Mouse (Mus musculus) embryo, embryonic 10 days (tissue): ENCODE measurements around the gene Htr1d.
A peak's percentile ranks its signal among the peaks of the same experiment; 100 is the strongest.

Experiments used
- DNase-seq: peaks from one replicate; pipeline ENCODE4 v3.0.0-alpha.2; 2015; ENCODE audit warnings: low spot score

Htr1d gene

DNA sequence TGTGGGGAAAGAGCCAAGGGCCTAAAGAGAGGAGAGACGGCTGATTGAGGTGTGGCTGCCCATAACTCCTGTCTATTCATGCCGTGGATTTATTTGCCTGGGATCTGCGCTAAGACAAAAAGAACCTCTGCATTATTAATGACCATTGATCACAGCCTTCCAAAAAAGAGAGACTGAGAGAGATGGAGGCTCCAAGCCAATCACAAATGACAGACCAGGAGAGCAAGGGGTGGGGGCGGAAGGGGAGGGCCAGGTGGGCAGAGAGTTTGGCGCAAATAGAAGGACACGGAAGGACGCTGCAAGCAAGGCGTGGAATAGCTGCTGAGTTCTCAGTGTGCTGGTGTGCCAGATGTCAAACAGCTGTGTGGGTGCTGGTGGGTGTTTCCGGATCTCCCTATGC, at the start of gene Htr1d:
Htr1d (plus strand) TSS at position 301 of the 400 bp plus-strand sequence.
- no peak for DNase-seq

DNA sequence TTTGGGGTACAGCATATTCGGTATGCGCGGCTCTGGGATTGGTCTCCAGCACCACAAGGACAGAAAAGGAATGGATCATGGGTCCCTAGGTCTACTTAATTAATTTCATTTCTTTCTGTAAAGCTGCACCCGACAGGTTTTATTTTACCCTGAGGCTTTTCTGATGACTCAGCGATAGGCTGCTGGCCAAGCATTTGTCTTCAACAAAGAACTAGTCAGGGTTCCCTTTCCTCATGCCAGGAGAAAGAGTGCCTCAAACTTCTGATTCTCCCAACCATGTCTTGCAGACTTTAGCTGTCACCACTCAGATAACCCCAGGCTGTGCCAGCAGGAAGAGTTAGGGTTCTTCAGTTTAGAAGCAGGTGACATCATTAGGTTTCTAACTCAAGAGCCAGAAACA, 46.3 kb upstream of the Htr1d start:
- DNase-seq = no peak

- no peak for DNase-seq
Measured at GRCm38 (mm10) chr4:136383052-136383451, 40.3 kb upstream of the Htr1d start.

DNA sequence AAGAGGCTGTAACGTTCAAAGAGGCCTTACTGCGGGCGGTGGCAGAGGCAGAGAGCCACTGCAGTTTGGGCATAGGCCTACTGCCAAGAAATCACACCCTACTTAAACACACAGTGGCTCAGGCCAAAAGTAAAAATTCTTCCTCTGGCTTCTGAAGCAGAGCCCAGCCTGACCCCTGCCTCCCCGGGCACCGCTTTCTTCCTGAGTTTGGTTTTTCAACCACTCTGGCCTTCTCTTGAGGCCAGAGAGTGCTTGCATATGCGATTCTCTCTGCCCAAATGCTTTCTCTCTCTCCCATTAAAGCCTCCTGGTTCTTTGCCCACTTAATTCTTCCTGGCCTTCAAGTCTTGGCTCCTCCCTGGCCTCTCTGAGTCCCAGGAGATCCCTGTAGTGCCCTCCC, 39.5 kb upstream of the Htr1d start:
- DNase-seq = no peak

DNA sequence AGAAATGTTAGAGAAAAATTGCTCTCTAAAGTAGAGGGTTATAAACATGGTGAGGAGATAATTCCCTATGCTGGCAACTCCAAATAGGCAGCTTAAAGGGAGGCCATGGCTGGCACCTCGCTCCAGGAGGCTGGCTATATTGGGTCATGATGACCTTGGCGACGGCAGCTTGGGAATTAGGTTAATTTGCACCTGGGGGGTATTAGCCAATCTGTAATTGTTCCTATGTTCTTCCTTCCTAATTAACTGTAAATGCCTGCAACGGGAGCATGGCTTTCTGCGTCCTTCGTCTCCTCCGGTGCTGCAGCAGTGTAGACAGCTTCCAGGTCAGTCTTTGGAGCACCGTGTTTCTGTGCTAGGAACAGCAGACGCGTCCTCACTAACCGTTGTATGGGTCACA, 36.1 kb upstream of the Htr1d start:
- no peak for DNase-seq

DNA sequence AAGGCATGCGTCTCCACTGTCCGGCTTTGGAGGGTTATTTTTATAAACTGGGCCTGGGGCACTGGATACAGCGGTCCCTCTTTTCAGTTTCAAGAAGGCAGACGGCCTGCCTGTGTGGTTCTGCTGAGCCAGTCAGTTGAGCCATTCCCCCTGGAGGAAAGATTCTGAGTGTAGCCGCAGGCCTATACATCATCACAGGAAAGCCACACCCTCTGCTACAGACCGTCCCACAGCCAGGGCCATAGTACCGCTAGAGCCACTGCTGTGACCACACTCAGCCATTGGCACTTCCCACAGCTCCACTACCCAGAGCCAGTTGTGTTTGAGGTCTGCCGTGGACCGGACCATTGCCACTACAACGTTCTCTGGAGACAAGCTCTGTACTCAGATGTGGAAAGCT, 21.5 kb upstream of the Htr1d start:
- DNase-seq = no peak

GRCm38 (mm10) chr4:136407831-136408230, 15.5 kb upstream of the Htr1d start:
- DNase-seq = no peak

DNA sequence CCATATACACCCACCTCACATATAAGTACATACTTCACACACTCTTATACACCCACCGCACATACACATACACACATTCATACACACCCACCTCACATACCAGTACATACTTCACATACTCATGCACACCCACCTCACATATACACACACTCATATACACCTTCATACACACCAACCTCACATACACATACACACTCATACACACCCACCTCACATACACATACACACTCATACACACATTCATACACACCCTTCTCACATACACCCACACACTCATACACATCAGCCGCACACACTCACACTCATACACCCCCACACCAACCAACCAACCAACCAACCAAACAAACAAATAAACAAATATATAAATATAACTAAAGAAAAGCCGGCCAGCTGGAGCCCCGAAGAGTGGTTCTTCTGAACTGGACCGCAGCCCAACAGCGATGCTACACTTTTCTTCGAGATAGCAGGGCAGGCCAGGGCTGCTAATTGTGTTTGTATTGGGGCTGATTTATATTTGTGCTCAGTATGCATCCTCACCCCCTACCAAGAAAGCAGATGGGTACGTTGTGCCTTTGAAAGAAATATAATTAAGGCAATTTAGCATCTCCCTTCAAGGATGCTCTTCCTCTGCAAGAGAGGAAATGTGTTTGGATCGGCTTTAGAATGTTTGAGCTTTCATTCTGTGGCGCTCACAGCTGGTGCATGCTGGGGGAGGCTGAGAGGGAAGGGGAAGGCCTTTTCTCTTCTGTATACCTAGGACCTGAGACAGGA, 11.1 kb upstream of the Htr1d start:
- DNase-seq = no peak

GRCm38 (mm10) chr4:136415477-136415876, 7.8 kb upstream of the Htr1d start:
- no peak for DNase-seq

- DNase-seq = peak; percentile 27
Measured at GRCm38 (mm10) chr4:136418962-136419361, 4.4 kb upstream of the Htr1d start.

DNA sequence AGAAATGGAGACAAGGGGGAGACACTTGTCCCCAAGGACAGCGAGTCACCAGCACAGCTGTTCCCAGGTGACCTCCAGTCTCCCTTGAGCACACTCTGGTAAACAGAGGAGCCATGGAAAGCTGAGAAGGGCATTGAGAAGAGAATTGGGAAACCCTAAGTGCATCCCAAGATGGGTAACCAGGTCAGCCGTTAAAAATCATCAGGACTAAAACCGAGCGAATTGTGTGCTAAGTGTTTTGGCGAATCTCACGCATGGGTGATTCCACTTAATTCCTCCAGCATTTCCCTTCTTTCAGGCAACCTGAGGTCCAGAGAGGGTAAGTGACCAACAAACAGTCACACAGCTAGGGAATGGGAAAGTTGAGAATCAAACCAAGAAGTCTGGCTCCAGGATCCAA, 3.9 kb upstream of the Htr1d start:
- DNase-seq = no peak

GRCm38 (mm10) chr4:136424120-136424999, 1.0 kb downstream of the Htr1d start:
- no peak for DNase-seq

- peak; percentile 56 for DNase-seq
Measured at GRCm38 (mm10) chr4:136425000-136425288, 1.6 kb downstream of the Htr1d start.

DNA sequence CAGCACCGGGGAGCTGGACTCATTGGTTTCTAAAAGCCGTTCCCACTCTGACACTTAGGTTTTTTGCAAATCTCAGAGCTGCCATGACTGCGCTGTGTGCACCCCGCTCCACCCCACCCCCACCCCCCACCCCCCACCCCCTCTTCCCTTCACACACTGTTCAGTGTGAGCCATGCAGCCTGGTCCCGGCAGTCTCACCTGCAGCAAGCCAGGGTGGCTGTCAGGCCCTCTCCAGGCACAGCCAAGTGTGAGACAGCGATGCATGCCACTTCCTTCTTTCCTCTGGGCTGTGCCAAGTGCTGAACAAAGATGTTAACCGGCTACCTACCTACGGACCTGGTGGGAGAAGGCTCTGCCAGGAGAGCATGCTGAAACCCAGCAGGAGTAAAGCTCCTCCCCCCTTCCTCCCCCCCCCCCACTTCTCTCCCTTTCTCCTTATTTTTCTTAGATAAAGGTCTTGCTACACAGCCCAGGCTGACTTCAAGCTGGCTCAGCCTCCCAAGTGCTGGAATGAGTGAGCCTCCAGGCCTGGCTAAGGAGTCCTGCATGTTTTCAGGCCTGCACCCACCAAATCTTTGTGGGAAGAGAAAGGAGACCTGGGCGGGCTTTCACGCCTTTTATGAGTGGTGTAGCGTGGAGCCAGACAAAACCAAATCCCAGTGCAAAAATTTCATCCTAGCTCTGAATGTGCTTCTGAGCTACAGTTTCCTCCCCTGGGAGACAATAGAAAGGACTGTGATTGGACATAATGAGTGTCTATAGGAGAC, 7.5 kb downstream of the Htr1d start:
- DNase-seq = no peak

GRCm38 (mm10) chr4:136431376-136431693, 8.0 kb downstream of the Htr1d start:
- DNase-seq = peak; percentile 83

GRCm38 (mm10) chr4:136434029-136434428, 10.7 kb downstream of the Htr1d start:
- no peak for DNase-seq

- DNase-seq = no peak
Measured at GRCm38 (mm10) chr4:136439106-136439505, 15.8 kb downstream of the Htr1d start.

GRCm38 (mm10) chr4:136441354-136442043, 18.2 kb downstream of the Htr1d start:
- DNase-seq = no peak

- no peak for DNase-seq
Measured at GRCm38 (mm10) chr4:136444561-136444960, 21.2 kb downstream of the Htr1d start.

DNA sequence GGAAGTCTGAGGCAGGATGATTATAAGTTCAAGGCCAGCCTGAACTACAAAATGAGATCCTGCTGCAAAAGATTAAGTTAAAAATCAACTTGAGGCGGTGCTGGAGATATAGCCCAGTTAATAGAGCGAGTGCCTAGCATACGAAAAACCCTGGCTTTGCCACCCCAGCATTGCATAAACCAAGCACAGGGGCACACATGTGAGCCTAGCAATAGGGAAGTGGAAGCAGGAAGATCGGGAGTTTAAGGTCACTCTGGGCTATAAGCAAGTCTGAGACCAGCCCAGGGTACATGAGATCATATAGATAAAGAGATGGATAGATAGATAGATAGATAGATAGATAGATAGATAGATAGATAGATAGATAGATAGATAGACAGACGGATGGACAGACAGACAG, 26.5 kb downstream of the Htr1d start:
- no peak for DNase-seq

GRCm38 (mm10) chr4:136450271-136450670, 26.9 kb downstream of the Htr1d start:
- no peak for DNase-seq

DNA sequence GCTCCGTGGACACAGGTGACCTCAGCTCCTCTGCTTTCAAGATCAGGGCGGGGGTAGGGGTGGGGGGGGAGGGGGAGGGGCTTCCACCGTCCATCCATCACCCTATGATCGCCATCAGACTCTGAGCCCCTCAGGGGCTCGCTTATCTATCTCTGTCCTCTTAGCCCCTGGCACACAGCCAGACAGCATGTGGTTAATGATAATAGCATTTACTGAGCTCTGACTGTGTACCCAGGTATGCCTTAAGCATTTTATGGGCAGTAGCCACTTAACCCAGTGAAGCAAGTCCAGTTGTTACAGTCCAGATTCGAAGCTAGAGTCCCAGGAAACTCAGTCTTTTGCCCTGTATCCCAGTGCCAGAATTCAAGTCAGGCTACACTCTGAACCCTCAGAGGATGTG, 28.2 kb downstream of the Htr1d start:
- DNase-seq = no peak
